Mouse (Mus musculus) spleen, adult 2 months (tissue): Measurements from ENCODE around the gene Rnf182. TPM values are rescaled to one million over a fixed set of nuclear protein-coding genes. Genes with fewer than 3 reads are reported as not detected.

Experiments used
- DNase-seq, 2 experiments: peaks; one replicate each; pipeline versions ENCODE4 v3.0.0 to v3.0.0-alpha.2; 2012 to 2021; ENCODE audit warnings: low spot score in 2 of 2, low read depth in 1 of 2
- H3K27ac ChIP-seq: fragments of 200-500 bp; 2 replicates; pipeline ENCODE4 v1.5.1; 2012; ENCODE audit warnings: low read length, inconsistent platforms; ENCODE audit not compliant: insufficient read depth
- H3K27me3 ChIP-seq: fragments of 200-500 bp; 2 replicates; pipeline ENCODE4 v1.6.1; 2012; ENCODE audit warnings: mild to moderate bottlenecking, moderate library complexity, low read length, inconsistent platforms; ENCODE audit not compliant: control insufficient read depth, insufficient read depth
- H3K36me3 ChIP-seq: fragments of 200-500 bp; 2 replicates; pipeline ENCODE4 v1.6.1; 2012; ENCODE audit warnings: mild to moderate bottlenecking, low read length, inconsistent platforms; ENCODE audit not compliant: control insufficient read depth, insufficient read depth
- H3K4me1 ChIP-seq: fragments of 200-500 bp; 2 replicates; pipeline ENCODE4 v1.6.1; 2011; ENCODE audit warnings: inconsistent platforms; ENCODE audit not compliant: control insufficient read depth, insufficient read depth, insufficient read length
- H3K4me3 ChIP-seq: fragments of 200-500 bp; 2 replicates; pipeline ENCODE4 v1.5.1; 2011; ENCODE audit warnings: mild to moderate bottlenecking, inconsistent platforms; ENCODE audit not compliant: insufficient read depth, insufficient read length; ENCODE audit errors: extremely low read depth
- CTCF ChIP-seq: fragments of 200-500 bp; IDR thresholded peaks from 2 replicates; pipeline ENCODE4 v1.5.1; 2011; ENCODE audit warnings: mild to moderate bottlenecking, inconsistent platforms; ENCODE audit not compliant: insufficient read depth, insufficient read length, insufficient replicate concordance; ENCODE audit errors: extremely low read depth
- POLR2A ChIP-seq: fragments of 200-500 bp; IDR thresholded peaks from 2 replicates; pipeline ENCODE4 v1.6.1; 2011; ENCODE audit warnings: low read depth, low read length, inconsistent platforms
- WGBS: fragments of 180-500 bp; shearing (Covaris S2); methylation state at CpG from one replicate; pipeline ENCODE4 v1.1.7; 2018; 5-methylcytosine and 5-hydroxymethylcytosine counted together
- polyA plus RNA-seq: library from polyadenylated mRNA; depleted of rRNA; stranded (reverse); fragments of >200 nt; gene quantifications from 2 replicates; pipeline ENCODE4 v1.2.3, GENCODE M21; 2012; rRNA removed

Gene Rnf182
- polyA plus RNA-seq, 1 experiment = 0.02 TPM

- Histone ChIP-seq H3K4me1 (no peaks in the 10 kb centered on the region), H3K36me3 (no peaks in the 10 kb centered on the region), H3K27ac (no peak overlapping the region), H3K27me3 (no peaks in the 10 kb centered on the region), H3K4me3 (no peak overlapping the region)
- no peak for TF ChIP-seq POLR2A
- no peak for TF ChIP-seq CTCF
- WGBS = 79% methylated on average over 3 of the region's 3 CpGs
- no peak for DNase-seq
These were observed 94.0 kb downstream of the Rnf182 start for GRCm38 (mm10) chr13:43709529-43709928.

DNA sequence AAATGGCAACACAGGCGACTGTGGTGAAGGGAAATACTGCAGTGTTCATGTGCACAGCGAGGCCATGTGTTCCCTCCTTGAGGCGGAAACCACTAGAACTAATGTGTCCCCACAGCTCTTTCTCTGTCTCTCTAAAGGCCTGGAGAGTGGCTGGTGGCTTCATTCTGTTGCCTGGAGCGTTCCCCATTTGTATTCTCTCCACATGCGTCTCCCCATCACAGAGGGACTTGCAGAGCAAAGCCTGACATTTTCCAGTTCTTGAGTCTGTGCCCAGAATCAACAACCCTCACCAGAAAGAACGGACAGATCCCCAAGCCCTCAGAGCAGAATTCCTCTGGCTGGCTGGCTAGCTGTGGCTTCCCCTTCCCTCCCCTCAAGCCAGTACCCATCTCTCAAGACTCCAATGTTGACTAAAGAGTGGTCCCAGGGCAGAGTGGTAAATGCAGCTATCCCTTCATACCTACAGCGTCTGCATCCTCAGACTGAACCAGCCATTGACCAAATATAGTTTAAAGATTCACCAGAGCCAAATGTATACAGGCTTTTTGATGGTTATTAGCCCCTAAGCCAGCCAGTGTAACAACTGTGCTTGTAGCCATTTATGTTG lies 96.3 kb downstream of the Rnf182 start:
- Histone ChIP-seq H3K4me3 (no peak overlapping the region), H3K27me3 (no peaks in the 10 kb centered on the region), H3K27ac (no peak overlapping the region), H3K36me3 (no peaks in the 10 kb centered on the region), H3K4me1 (no peaks in the 10 kb centered on the region)
- 84% methylated on average over 7 of the region's 7 CpGs for WGBS
- no peak for DNase-seq
- TF ChIP-seq POLR2A (no peak), CTCF (no peak)

DNA sequence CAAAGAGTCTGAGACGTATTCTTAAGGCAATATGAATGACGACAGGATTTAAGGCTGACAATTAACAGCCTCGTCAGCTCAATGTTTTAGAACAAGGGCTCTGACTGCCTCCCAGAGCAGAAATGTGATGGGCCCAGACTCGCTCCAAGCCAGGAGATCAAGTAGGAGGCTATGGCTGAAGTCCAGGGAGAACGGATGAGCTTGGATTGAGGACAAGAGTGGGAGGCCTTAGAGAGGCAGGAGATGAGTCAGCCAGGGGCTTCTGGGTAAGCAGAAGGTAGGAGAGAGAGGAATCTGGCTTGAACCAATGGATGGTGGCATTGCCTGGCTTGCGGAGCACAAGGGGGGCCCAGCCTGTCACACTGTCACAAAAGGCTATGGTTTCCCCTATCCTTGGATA lies 99.2 kb downstream of the Rnf182 start:
- Histone ChIP-seq H3K36me3 (no peaks in the 10 kb centered on the region), H3K27ac (no peak overlapping the region), H3K4me3 (no peak overlapping the region), H3K27me3 (no peaks in the 10 kb centered on the region), H3K4me1 (no peaks in the 10 kb centered on the region)
- DNase-seq = no peak
- TF ChIP-seq POLR2A = no peak
- TF ChIP-seq CTCF = no peak
- 84% methylated on average over 6 of the region's 6 CpGs for WGBS

DNA sequence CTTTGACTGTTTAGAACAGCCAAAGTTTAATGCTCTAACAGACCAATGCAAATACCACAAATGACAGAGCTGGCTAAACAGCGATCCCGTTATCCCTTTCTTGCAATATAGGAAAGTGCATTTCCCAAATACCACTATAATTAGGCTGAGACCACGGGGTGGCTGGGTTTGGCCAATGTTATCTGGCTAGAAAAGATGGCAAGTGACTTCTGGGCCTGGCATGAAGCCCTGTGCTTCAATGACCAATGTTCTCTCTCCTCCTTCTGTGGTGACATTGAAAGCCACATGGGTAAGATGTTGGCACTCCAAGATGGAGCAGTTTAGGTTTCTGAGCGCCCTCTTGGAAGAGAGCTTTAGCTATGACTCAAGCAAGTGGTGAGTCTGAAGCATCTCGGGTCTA lies 100.0 kb downstream of the Rnf182 start:
- WGBS = 86% methylated on average over 5 of the region's 5 CpGs
- H3K36me3 ChIP-seq = no peaks in the 10 kb centered on the region
- no peak for TF ChIP-seq CTCF
- TF ChIP-seq POLR2A = no peak
- no peak overlapping the region for H3K4me3 ChIP-seq
- no peak for DNase-seq
- H3K4me1 ChIP-seq = no peaks in the 10 kb centered on the region
- no peak overlapping the region for H3K27ac ChIP-seq
- no peaks in the 10 kb centered on the region for H3K27me3 ChIP-seq

DNA sequence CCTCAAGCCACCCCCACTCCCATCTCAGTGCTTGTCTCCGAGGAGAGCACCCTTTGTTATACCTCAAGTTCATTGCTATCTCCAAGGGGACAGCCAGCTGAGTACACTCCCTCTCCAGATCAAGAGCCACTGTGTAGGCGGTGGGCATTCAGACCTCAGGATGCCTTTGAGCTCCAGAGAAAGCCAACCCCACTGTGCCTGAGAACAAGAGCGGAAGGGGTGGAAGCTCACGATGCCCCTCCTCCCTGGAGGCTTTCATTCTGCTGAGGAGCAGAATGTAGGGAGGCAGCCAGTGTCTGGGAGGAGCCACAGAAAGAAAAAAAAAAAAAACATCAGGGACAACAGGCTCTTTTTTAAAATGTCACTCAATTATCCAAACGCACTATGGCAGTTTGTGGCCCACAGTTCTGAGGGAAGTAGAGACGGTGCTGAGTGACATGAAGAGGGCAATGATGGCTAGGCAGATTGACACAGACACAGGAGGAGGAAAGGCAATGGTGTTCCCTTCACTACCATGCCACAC lies 101.1 kb downstream of the Rnf182 start:
- Histone ChIP-seq H3K4me3 (no peak overlapping the region), H3K27me3 (no peaks in the 10 kb centered on the region), H3K27ac (no peak overlapping the region), H3K4me1 (no peaks in the 10 kb centered on the region), H3K36me3 (no peaks in the 10 kb centered on the region)
- TF ChIP-seq CTCF (no peak), POLR2A (no peak)
- no peak for DNase-seq
- 77% methylated on average over 6 of the region's 6 CpGs for WGBS

GRCm38 (mm10) chr13:43718173-43718572 lies 102.7 kb downstream of the Rnf182 start:
- no peaks in the 10 kb centered on the region for H3K27me3 ChIP-seq
- no peak for DNase-seq
- WGBS = 89% methylated on average over 7 of the region's 7 CpGs
- no peak overlapping the region for H3K4me3 ChIP-seq
- no peak overlapping the region for H3K27ac ChIP-seq
- no peaks in the 10 kb centered on the region for H3K36me3 ChIP-seq
- no peaks in the 10 kb centered on the region for H3K4me1 ChIP-seq
- TF ChIP-seq CTCF (no peak), POLR2A (no peak)

DNA sequence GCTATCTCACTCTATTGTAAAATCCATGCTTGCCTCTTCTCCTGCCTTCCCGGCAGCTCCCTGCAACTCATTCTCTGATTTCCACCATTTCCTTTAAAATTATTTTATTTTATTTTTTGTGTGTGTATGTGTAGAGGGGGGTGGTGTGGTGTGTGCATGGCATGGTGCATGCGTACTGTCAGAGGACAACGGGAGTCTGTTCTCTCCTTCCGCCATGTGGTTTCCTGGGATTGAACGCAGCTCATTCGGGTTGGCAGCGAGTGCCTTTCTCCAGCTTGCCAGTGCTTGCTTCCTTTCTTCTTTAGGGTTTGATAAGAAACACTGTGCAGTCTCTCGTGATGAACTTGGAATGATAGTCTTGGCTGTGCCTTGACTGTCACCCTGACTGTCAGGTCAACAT lies 105.0 kb downstream of the Rnf182 start:
- no peak for TF ChIP-seq CTCF
- TF ChIP-seq POLR2A = no peak
- no peaks in the 10 kb centered on the region for H3K36me3 ChIP-seq
- no peaks in the 10 kb centered on the region for H3K4me1 ChIP-seq
- H3K27me3 ChIP-seq = no peaks in the 10 kb centered on the region
- DNase-seq = no peak
- no peak overlapping the region for H3K27ac ChIP-seq
- H3K4me3 ChIP-seq = no peak overlapping the region
- WGBS = 74% methylated on average over 8 of the region's 8 CpGs

Other genes starting within 250 kb of the Rnf182 start
- 62.1 and 83.8 TPM in 2 replicates for gene Nol7, start 217.3 kb upstream of the Rnf182 start, polyA plus RNA-seq
- gene Ranbp9, start 134.4 kb upstream of the Rnf182 start, polyA plus RNA-seq = 14.4 and 15.7 TPM in 2 replicates
- 10.0 and 16.6 TPM in 2 replicates for gene Mcur1, start 55.5 kb upstream of the Rnf182 start, polyA plus RNA-seq
- gene Cd83, start 169.1 kb downstream of the Rnf182 start, polyA plus RNA-seq = 38.3 and 58.4 TPM in 2 replicates